Mouse (Mus musculus) forebrain, embryonic 12.5 days (tissue): ENCODE results near the gene Pclo. TPM values are rescaled to one million over a fixed set of nuclear protein-coding genes. Genes with fewer than 3 reads are reported as not detected.

Source experiments
- ATAC-seq: fragments of 200-750 bp; cut with Nextera tagmentation; 2 replicates; pipeline ENCODE4 v1.8.0; 2017; ENCODE audit warnings: moderate TSS enrichment; ENCODE audit not compliant: low FRiP score
- H3K27ac ChIP-seq: fragments of 300-500 bp; sonication (generic); 2 replicates; pipeline ENCODE4 v1.5.1; 2016; ENCODE audit warnings: mild to moderate bottlenecking
- H3K27me3 ChIP-seq: fragments of 300-500 bp; sonication (generic); 2 replicates; pipeline ENCODE4 v1.6.1; 2016; ENCODE audit warnings: mild to moderate bottlenecking
- H3K36me3 ChIP-seq: fragments of 300-500 bp; sonication (generic); replicated peaks from 2 replicates; pipeline ENCODE4 v1.6.1; 2016; ENCODE audit warnings: mild to moderate bottlenecking
- H3K4me1 ChIP-seq: fragments of 300-500 bp; sonication (generic); 2 replicates; pipeline ENCODE4 v1.6.1; 2016
- H3K4me2 ChIP-seq: fragments of 300-500 bp; sonication (generic); 2 replicates; pipeline ENCODE4 v1.6.1; 2016; ENCODE audit warnings: mild to moderate bottlenecking, moderate library complexity
- H3K4me3 ChIP-seq: fragments of 300-500 bp; sonication (generic); replicated peaks from 2 replicates; pipeline ENCODE4 v1.5.1; 2016; ENCODE audit warnings: mild to moderate bottlenecking
- H3K9ac ChIP-seq: fragments of 300-500 bp; sonication (generic); 2 replicates; pipeline ENCODE4 v1.6.1; 2016; ENCODE audit warnings: mild to moderate bottlenecking
- H3K9me3 ChIP-seq: fragments of 300-500 bp; sonication (generic); 2 replicates; pipeline ENCODE4 v1.6.1; 2016
- WGBS: fragments of 180-500 bp; shearing (Covaris S2); methylation state at CpG from one replicate; pipeline ENCODE4 v1.1.7; 2016; 5-methylcytosine and 5-hydroxymethylcytosine counted together
- polyA plus RNA-seq: library from polyadenylated mRNA; unstranded; fragments of >200 nt; fragmentation: Nextera tagmentation; extraction: Ambion mirVana; gene quantifications from 2 replicates; pipeline ENCODE4 v1.2.1, GENCODE M21; 2016

The Pclo gene
- polyA plus RNA-seq, 1 experiment from 2014 or later: 3.0 TPM

DNA sequence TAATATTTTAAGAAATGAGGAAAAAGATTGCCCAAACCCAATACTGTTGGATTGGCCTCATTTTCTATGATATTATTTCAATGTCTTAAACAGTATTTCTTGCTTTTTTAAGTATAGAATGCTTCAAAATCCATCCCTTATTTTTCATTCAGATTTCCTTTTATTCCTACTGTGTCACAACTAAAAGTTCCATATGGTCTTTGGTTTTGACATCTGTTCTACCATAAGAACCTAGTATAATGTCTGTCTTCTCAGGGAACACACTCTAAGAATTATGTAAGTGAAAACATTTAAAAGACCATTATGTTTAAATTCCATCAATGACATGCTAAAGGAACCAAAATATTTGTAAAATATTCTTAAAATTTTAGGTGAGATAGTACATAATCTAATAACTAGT, 186.2 kb downstream of the Pclo start:
- Histone ChIP-seq H3K4me1 (no peaks in the 10 kb centered on the region), H3K4me3 (no peak overlapping the region), H3K36me3 (no peaks in the 10 kb centered on the region), H3K27ac (no peak overlapping the region), H3K27me3 (no peaks in the 10 kb centered on the region), H3K9me3 (no peaks in the 10 kb centered on the region), H3K9ac (no peak overlapping the region), H3K4me2 (no peak overlapping the region)
- ATAC-seq: no peak

GRCm38 (mm10) chr5:14705423-14705822, 190.7 kb downstream of the Pclo start:
- ATAC-seq: no peak
- Histone ChIP-seq H3K27ac (no peak overlapping the region), H3K9me3 (no peaks in the 10 kb centered on the region), H3K36me3 (no peaks in the 10 kb centered on the region), H3K27me3 (no peaks in the 10 kb centered on the region), H3K4me3 (no peak overlapping the region), H3K4me1 (no peaks in the 10 kb centered on the region), H3K9ac (no peak overlapping the region), H3K4me2 (no peak overlapping the region)
- WGBS: 60% methylated on average over 2 of the region's 2 CpGs

- H3K36me3 ChIP-seq: no peaks in the 10 kb centered on the region
- no peaks in the 10 kb centered on the region for H3K4me1 ChIP-seq
- H3K4me2 ChIP-seq: no peak overlapping the region
- no peak overlapping the region for H3K4me3 ChIP-seq
- no peak overlapping the region for H3K27ac ChIP-seq
- no peaks in the 10 kb centered on the region for H3K9me3 ChIP-seq
- ATAC-seq: no peak
- H3K27me3 ChIP-seq: no peaks in the 10 kb centered on the region
- no peak overlapping the region for H3K9ac ChIP-seq
- 77% methylated on average over 4 of the region's 4 CpGs for WGBS
Observed at GRCm38 (mm10) chr5:14707311-14707710, 192.6 kb downstream of the Pclo start.

GRCm38 (mm10) chr5:14723576-14723975, 208.9 kb downstream of the Pclo start:
- H3K4me3 ChIP-seq: no peak overlapping the region
- no peaks in the 10 kb centered on the region for H3K9me3 ChIP-seq
- no peaks in the 10 kb centered on the region for H3K4me1 ChIP-seq
- H3K27ac ChIP-seq: no peak overlapping the region
- 85% methylated on average over 3 of the region's 3 CpGs for WGBS
- no peak for ATAC-seq
- H3K36me3 ChIP-seq: no peaks in the 10 kb centered on the region
- no peak overlapping the region for H3K9ac ChIP-seq
- H3K27me3 ChIP-seq: no peaks in the 10 kb centered on the region
- no peak overlapping the region for H3K4me2 ChIP-seq

DNA sequence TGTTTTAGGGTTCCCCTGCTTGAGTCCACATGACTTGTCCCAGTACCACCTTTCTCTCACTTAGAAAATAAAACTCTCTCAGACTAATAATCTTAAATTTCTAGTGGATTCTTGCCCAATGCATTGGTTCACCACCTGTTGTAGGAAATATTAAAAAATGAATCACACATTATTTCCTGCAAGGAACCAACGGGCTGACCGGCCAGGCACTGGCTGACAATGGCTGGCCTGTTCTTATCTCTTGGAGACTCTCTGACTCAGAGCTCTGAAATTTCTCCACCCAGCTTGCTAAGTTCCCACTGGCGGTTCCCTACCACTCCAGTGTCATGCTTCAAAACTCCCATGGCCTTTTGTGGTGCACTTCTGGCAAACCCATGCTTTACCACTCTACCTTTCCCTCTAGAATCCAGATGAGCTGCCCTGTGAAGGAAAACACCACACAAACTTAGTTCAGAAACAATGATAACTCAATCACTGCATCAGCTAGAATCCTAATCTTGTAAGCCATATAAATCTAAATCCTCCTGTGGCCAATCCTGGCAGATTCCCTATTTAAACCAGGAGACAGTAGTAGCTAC, 214.0 kb downstream of the Pclo start:
- Histone ChIP-seq H3K27ac (no peak overlapping the region), H3K4me1 (no peaks in the 10 kb centered on the region)
- 82% methylated on average over 3 of the region's 3 CpGs for WGBS

DNA sequence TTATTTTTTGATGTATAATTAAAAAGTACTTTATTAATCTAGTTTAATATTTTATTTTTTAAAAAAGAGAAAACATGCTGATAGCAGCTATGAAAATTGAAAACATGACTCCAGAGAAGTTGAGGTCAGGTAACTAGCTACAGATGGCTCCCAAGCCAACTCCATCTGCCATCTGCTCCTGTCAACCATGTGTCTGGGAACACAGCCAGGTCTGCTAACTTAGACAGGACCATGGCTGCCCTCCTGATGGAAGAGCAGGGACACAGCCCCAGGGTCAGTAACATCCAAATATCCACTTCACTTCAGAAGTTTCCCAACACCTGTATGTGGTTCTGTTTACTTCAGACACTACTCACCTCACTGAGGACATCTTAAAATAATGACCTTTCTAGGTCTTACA, 236.2 kb downstream of the Pclo start:
- Histone ChIP-seq H3K4me1 (no peaks in the 10 kb centered on the region), H3K4me3 (no peak overlapping the region), H3K9ac (no peak overlapping the region), H3K27me3 (no peaks in the 10 kb centered on the region), H3K9me3 (no peaks in the 10 kb centered on the region), H3K36me3 (no peaks in the 10 kb centered on the region), H3K4me2 (no peak overlapping the region), H3K27ac (no peak overlapping the region)
- 0 out of 2 replicates have a peak, but pooled peaks have one; percentile 6 for ATAC-seq

More for the DNA sequence above, 214.0 kb downstream of the Pclo start:
- H3K27me3 ChIP-seq: no peaks in the 10 kb centered on the region
- H3K36me3 ChIP-seq: no peaks in the 10 kb centered on the region
- H3K4me3 ChIP-seq: no peak overlapping the region
- H3K9ac ChIP-seq: no peak overlapping the region
- ATAC-seq: no peak
- H3K9me3 ChIP-seq: no peaks in the 10 kb centered on the region
- H3K4me2 ChIP-seq: no peak overlapping the region

GRCm38 (mm10) chr5:14766686-14767085, 252.0 kb downstream of the Pclo start:
- no peak overlapping the region for H3K4me3 ChIP-seq
- 90% methylated on average over 11 of the region's 11 CpGs for WGBS
- H3K27ac ChIP-seq: no peak overlapping the region
- H3K9ac ChIP-seq: no peak overlapping the region
- ATAC-seq: no peak
- H3K9me3 ChIP-seq: no peaks in the 10 kb centered on the region
- no peak overlapping the region for H3K4me2 ChIP-seq
- H3K4me1 ChIP-seq: no peaks in the 10 kb centered on the region
- H3K36me3 ChIP-seq: 0 out of 2 replicates have a peak, but pooled peaks cover 3% of the 10 kb centered on the region
- H3K27me3 ChIP-seq: no peaks in the 10 kb centered on the region

DNA sequence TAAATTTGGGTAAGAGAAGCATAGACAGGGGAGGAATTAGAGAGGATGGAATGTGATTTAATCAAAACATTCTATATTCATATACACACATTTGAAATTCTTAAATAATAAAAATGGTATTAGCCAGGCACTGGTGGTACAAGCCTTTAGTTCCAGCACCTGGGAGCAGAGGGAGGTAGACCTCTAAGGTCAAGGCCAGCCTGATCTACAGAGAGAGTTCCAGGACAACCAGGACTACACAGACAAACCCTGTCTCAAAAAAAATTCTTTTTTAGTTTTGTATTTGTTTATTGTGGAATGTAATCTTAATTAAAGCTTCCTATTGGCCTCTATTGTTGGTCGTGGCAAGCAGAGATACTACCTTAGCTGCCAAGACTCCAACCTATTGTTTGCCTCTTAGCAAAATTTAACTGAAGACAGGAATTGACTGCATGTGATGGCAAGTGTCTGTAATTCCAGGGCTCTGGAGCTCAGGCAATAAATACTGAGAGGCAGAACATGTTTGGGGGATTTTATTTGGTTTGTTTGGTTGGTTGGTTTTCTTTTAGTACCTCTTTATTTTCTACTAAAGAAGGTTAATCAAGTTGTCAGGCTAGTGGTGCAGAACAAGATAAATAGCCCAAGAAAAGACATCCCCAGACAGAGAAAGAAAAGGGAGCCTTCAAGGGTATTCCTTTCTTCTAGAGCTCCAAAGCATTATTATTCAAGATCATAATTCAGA, 267.8 kb downstream of the Pclo start:
- H3K36me3 ChIP-seq: no peaks in the 10 kb centered on the region

DNA sequence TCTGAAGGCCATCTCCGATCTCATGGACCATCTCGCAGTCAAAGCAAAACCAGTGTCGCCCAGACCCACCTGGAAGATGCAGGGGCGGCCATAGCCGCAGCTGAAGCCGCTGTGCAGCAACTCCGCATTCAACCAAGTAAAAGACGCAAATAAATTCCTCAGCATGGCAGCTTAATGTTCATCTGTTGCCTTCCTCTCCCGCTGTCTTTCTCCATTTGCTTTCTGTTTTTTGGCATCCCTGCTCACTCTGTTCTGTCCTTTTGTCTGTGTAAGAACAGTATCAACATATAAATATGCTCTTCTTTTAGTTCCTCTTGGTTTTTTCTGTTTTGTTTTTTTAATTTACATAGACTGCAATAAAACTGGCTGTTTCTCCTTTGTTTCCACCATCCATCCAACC, 279.2 kb downstream of the Pclo start:
- Histone ChIP-seq H3K36me3 (no peaks in the 10 kb centered on the region), H3K4me2 (no peak overlapping the region), H3K4me3 (no peak overlapping the region), H3K4me1 (no peaks in the 10 kb centered on the region), H3K9ac (no peak overlapping the region), H3K27me3 (no peaks in the 10 kb centered on the region), H3K27ac (no peak overlapping the region), H3K9me3 (no peaks in the 10 kb centered on the region)
- ATAC-seq: no peak
- WGBS: 93% methylated on average over 9 of the region's 9 CpGs

More for the DNA sequence above, 267.8 kb downstream of the Pclo start:
- no peak overlapping the region for H3K4me3 ChIP-seq
- 41% methylated on average over 1 of the region's 1 CpGs for WGBS
- no peaks in the 10 kb centered on the region for H3K9me3 ChIP-seq
- H3K27me3 ChIP-seq: no peaks in the 10 kb centered on the region
- ATAC-seq: no peak
- no peak overlapping the region for H3K4me2 ChIP-seq
- H3K27ac ChIP-seq: no peak overlapping the region
- H3K9ac ChIP-seq: no peak overlapping the region
- H3K4me1 ChIP-seq: no peaks in the 10 kb centered on the region

GRCm38 (mm10) chr5:14807136-14807535, 292.4 kb downstream of the Pclo start:
- H3K4me1 ChIP-seq: no peaks in the 10 kb centered on the region
- no peak overlapping the region for H3K4me2 ChIP-seq
- WGBS: 7% methylated on average over 6 of the region's 6 CpGs
- no peak overlapping the region for H3K4me3 ChIP-seq
- no peaks in the 10 kb centered on the region for H3K36me3 ChIP-seq
- H3K9ac ChIP-seq: no peak overlapping the region
- no peaks in the 10 kb centered on the region for H3K9me3 ChIP-seq
- peak; percentile 89 for ATAC-seq
- no peak overlapping the region for H3K27ac ChIP-seq
- H3K27me3 ChIP-seq: no peaks in the 10 kb centered on the region

DNA sequence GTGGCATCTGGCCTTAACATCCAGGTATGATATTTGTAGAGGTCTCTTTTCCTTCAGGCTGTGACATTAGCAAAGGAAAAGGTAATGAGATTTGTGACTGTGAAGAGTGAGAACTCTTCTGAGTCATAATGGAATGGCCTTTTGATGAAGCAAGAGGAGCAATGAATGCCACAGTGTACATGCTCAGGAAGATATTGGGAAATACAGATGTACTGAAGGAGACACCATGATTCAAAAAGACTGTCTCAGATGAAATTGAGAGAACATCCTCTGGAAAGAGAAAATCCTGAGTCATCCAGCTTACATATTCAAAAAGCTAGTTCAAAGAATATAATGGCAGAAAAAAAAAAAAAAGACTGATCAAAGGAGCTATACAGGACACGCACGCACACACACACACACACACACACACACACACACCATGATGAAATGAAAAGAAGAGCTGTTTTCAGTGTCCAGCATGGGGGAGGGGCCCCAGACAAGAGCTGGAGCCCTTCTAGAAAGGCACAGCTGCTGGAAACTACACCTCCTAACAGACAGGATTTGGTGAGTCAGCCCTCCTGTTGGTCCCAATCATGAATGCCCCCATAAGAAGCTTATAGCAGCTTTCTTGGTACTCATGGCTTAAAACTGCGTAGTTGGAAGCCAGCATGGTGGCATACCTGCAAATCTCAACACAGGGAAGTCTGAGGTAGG, 318.6 kb downstream of the Pclo start:
- Histone ChIP-seq H3K27me3 (no peaks in the 10 kb centered on the region), H3K4me2 (no peak overlapping the region), H3K4me1 (peaks cover 16% of the 10 kb centered on the region), H3K9ac (no peak overlapping the region), H3K36me3 (no peaks in the 10 kb centered on the region), H3K4me3 (no peak overlapping the region), H3K27ac (no peak overlapping the region), H3K9me3 (no peaks in the 10 kb centered on the region)
- ATAC-seq: peak; percentile 41; the same call in 1 of the 2 replicates
- 46% methylated on average over 3 of the region's 3 CpGs for WGBS

DNA sequence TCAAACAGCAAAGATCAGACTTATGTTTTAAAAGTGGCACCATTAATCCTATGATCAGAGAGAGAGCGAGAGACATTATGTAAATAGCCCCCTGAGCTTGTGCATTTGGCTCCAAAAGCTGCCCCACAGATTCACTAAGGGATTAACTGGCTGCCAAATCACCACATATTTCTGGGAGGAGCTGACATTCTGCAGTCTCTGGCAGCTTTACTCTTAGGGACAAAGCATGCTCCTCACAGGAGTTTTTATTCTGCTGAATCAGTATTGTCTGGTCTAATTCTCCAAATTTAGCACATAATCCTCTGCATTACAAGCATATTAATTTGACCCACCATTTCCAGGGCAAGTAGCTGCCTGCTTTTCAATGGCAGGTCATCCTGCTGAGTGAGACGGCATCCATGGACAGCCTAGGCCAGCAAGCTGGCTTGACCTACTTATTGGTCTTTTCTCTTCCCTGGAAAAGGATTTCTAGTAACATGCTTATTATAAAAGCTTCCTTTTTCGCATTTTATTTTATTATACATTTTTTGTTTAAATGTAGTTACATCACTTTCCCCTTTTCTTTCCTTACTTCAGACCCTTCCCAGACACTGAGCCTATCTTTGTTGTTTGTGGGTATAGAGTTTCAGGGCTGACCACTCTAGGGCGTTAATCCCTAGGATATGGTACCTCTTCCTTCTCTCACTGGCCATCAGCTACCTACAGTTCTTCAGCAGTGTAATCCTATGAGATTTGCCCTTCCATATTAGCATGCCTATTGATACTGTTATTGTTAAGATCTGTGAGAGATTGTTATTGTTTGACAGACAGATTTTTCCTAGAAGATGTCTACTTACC, 319.7 kb downstream of the Pclo start:
- no peak overlapping the region for H3K4me2 ChIP-seq
- no peak overlapping the region for H3K27ac ChIP-seq
- no peak overlapping the region for H3K4me3 ChIP-seq
- peak; percentile 49; the same call in 1 of the 2 replicates for ATAC-seq
- peaks cover 16% of the 10 kb centered on the region for H3K4me1 ChIP-seq
- no peak overlapping the region for H3K9ac ChIP-seq
- H3K9me3 ChIP-seq: no peaks in the 10 kb centered on the region
- 38% methylated on average over 4 of the region's 4 CpGs for WGBS
- H3K27me3 ChIP-seq: no peaks in the 10 kb centered on the region
- no peaks in the 10 kb centered on the region for H3K36me3 ChIP-seq
